ENCODE assay signal across 7 mouse cellular contexts in the genomic region with DNA sequence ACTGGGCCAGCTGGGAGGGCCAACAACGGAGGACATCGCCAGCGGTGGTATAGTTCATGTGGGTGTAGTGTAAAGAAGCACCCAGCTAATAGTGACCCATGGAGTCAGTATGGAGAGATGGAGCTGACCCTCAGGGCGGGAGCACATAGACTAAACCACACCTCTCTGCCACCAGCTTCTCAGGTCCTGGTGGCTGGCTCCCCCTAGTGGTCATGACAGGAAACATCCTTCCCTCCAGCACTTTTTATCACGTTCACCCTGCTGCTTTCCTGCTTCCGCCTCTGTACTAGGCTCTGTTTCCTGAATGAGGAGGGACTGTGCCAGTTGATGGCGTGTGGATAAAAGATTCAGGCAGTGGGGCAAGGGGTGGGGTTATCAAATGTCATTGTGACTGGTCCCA. TPM values are rescaled to one million over a fixed set of nuclear protein-coding genes. Genes with fewer than 3 reads are reported as not detected.
DNase-seq lines count a peak whose midpoint lies in the region; ATAC-seq lines count a peak whose summit lies in the region.

No protein-coding gene starts in this region.

- intact Hi-C loops in gastrocnemius, postnatal 14 days (cut with DNase I; ENCODE audit: low total_unique reads), result loop anchor here (2.0 kb wide), 1 partner anchor 51 kb away; no protein-coding TSS in a partner anchor
- intact Hi-C loops in left cerebral cortex, postnatal 10 days (cut with DNase I), result loop anchor here (1.0 kb wide), 1 partner anchor 51 kb away; no protein-coding TSS in a partner anchor

- DNase-seq in adrenal gland, adult 18-20 months (ENCODE audit: low spot score in 2 of 2), result peak; percentile 69 to 75
- DNase-seq in gastrocnemius, postnatal 14 days, result peak; percentile 74
- peak; percentile 89 for DNase-seq in induced T-regulatory cell, adult 2 months (ENCODE audit: low read depth)
- DNase-seq in left cerebral cortex, postnatal 10 days (ENCODE audit: extremely low spot score in 1 of 2, low spot score in 2 of 2), result peak; percentile 76 to 82
- DNase-seq in right cerebral cortex, postnatal 25 days, result peak; percentile 71

- ATAC-seq in common myeloid progenitor, adult 5-6 weeks (replicated peaks; ENCODE audit: low read depth, poor library complexity, severe bottlenecking), result peak; percentile 67
- ATAC-seq in megakaryocyte-erythroid progenitor cell, adult 5-6 weeks (replicated peaks; ENCODE audit: low FRiP score, low TSS enrichment, poor library complexity, severe bottlenecking), result peak; percentile 72

RNA-seq across cellular contexts. Expression of a gene that starts 15.8 kb away (rescaled TPM):
- total RNA-seq in adrenal gland, adult 18-20 months (2021), result 1 to 10 TPM; 2.1 to 2.2 TPM
- 144 and 156 TPM in 2 replicates for total RNA-seq in common myeloid progenitor, adult 5-6 weeks (2017)
- under 1 TPM; 0.33 TPM for total RNA-seq in gastrocnemius, postnatal 14 days (2021)
- under 1 TPM; 0.22 to 0.32 TPM for total RNA-seq in left cerebral cortex, postnatal 10 days (2021)
- 30.9 and 44.1 TPM in 2 replicates for total RNA-seq in megakaryocyte-erythroid progenitor cell, adult 5-6 weeks (2014; fragmentation: Nextera tagmentation)
- 20.4 and 46.4 TPM in 2 replicates for total RNA-seq in megakaryocyte-erythroid progenitor cell, adult 5-6 weeks (2017)

RNA-seq across cellular contexts. Expression of a gene that starts 27.1 kb away (rescaled TPM):
- 10 to 100 TPM; 24.1 to 43.3 TPM for total RNA-seq in adrenal gland, adult 18-20 months (2021)
- total RNA-seq in common myeloid progenitor, adult 5-6 weeks (2017), result 293 and 407 TPM in 2 replicates
- total RNA-seq in gastrocnemius, postnatal 14 days (2021), result 10 to 100 TPM; 21.4 to 38.2 TPM
- 100 to 1,000 TPM; 122 to 128 TPM for total RNA-seq in left cerebral cortex, postnatal 10 days (2021)
- 150 and 156 TPM in 2 replicates for total RNA-seq in megakaryocyte-erythroid progenitor cell, adult 5-6 weeks (2014; fragmentation: Nextera tagmentation)
- total RNA-seq in megakaryocyte-erythroid progenitor cell, adult 5-6 weeks (2017), result 85.4 and 123 TPM in 2 replicates

RNA-seq across cellular contexts. Expression of a gene that starts 53.2 kb away (rescaled TPM):
- not detected for total RNA-seq in adrenal gland, adult 18-20 months (2021)
- 8.4 and 9.8 TPM in 2 replicates for total RNA-seq in common myeloid progenitor, adult 5-6 weeks (2017)
- not detected for total RNA-seq in gastrocnemius, postnatal 14 days (2021)
- 1 to 10 TPM in 1 of 2 experiments, under 1 TPM in 1; 0.86 to 1.6 TPM for total RNA-seq in left cerebral cortex, postnatal 10 days (2021)
- total RNA-seq in megakaryocyte-erythroid progenitor cell, adult 5-6 weeks (2014; fragmentation: Nextera tagmentation), result 0.68 TPM in 1 of 2 replicates, not detected in the other
- total RNA-seq in megakaryocyte-erythroid progenitor cell, adult 5-6 weeks (2017), result 0.84 and 2.0 TPM in 2 replicates

Comparison
In these comparisons a context has a peak if more than half of its experiments do, and no peak if none do; other contexts are left out.
1. Peak in every context shown above with its lines: DNase-seq and ATAC-seq.
2. RNA of a gene that starts 15.8 kb away (total RNA-seq): 144 to 156 TPM in common myeloid progenitor, adult 5-6 weeks and 20.4 to 46.4 TPM in megakaryocyte-erythroid progenitor cell, adult 5-6 weeks; 2.1 to 2.2 TPM in adrenal gland, adult 18-20 months, 0.33 TPM in gastrocnemius, postnatal 14 days and 0.22 to 0.32 TPM in left cerebral cortex, postnatal 10 days; every median in the first group is over 4 times any median in the second.